Mouse (Mus musculus) CD4-positive naive resting alpha-beta T cell, adult 76 days (primary cell): Measurements from ENCODE around the gene Fam180a. TPM values are rescaled to one million over a fixed set of nuclear protein-coding genes. Genes with fewer than 3 reads are reported as not detected.

Source experiments
- total RNA-seq: library from RNA; stranded (reverse); gene quantifications from one replicate; pipeline ENCODE4 v1.2.4, GENCODE M21; 2023

The Fam180a gene
- total RNA-seq, result not detected

GRCm38 (mm10) chr6:35326111-35326515 lies at the start of gene Fam180a:
Fam180a (minus strand) TSS chr6:35326141.

GRCm38 (mm10) chr6:35308037-35308436 lies 17.9 kb downstream of the Fam180a start, which contains the start of gene Slc13a4:
Slc13a4 (minus strand) TSS chr6:35308131.

Other genes starting within 250 kb of the Fam180a start
- gene Cnot4, start 192.4 kb downstream of the Fam180a start, total RNA-seq, result 41.4 TPM
- gene Nup205, start 148.7 kb downstream of the Fam180a start, total RNA-seq, result 57.4 TPM
- gene Slc13a4, start 18.0 kb downstream of the Fam180a start, total RNA-seq, result not detected
- 83.4 TPM for gene Mtpn, start 213.7 kb upstream of the Fam180a start, total RNA-seq